Mouse (Mus musculus) hindbrain, embryonic 16.5 days (tissue): ENCODE measurements around the gene Arsa. TPM values are rescaled to one million over a fixed set of nuclear protein-coding genes. Genes with fewer than 3 reads are reported as not detected.
A peak's percentile ranks its signal among the peaks of the same experiment; 100 is the strongest.

Experiments used
- ATAC-seq: fragments of 200-750 bp; cut with Nextera tagmentation; 2 replicates; pipeline ENCODE4 v1.8.0; 2017; ENCODE audit warnings: moderate TSS enrichment, moderate library complexity
- H3K27ac ChIP-seq: fragments of 300-500 bp; sonication (generic); 2 replicates; pipeline ENCODE4 v1.5.1; 2014; ENCODE audit warnings: low read depth, mild to moderate bottlenecking, control low read depth, low read length, moderate library complexity
- H3K27me3 ChIP-seq: fragments of 300-500 bp; sonication (generic); replicated peaks from 2 replicates; pipeline ENCODE4 v1.6.1; 2014; ENCODE audit warnings: low read length; ENCODE audit not compliant: control insufficient read depth, insufficient read depth
- H3K36me3 ChIP-seq: fragments of 300-500 bp; sonication (generic); 2 replicates; pipeline ENCODE4 v1.6.1; 2014; ENCODE audit warnings: mild to moderate bottlenecking, low read length, moderate library complexity, mixed read lengths; ENCODE audit not compliant: control insufficient read depth, insufficient read depth
- H3K4me1 ChIP-seq: fragments of 300-500 bp; sonication (generic); 2 replicates; pipeline ENCODE4 v1.6.1; 2014; ENCODE audit warnings: low read depth, low read length; ENCODE audit not compliant: control insufficient read depth, insufficient read depth
- H3K4me2 ChIP-seq: fragments of 300-500 bp; sonication (generic); 2 replicates; pipeline ENCODE4 v1.6.1; 2014; ENCODE audit warnings: mild to moderate bottlenecking, low read length, control low read depth, moderate library complexity
- H3K4me3 ChIP-seq: fragments of 300-500 bp; sonication (generic); 2 replicates; pipeline ENCODE4 v1.5.1; 2014; ENCODE audit warnings: mild to moderate bottlenecking, low read length, control low read depth, moderate library complexity
- H3K9ac ChIP-seq: fragments of 300-500 bp; sonication (generic); 2 replicates; pipeline ENCODE4 v1.6.1; 2014; ENCODE audit warnings: low read depth, mild to moderate bottlenecking, control low read depth, low read length, moderate library complexity
- H3K9me3 ChIP-seq: fragments of 300-500 bp; sonication (generic); 2 replicates; pipeline ENCODE4 v1.6.1; 2014; ENCODE audit warnings: mild to moderate bottlenecking, low read length, moderate library complexity; ENCODE audit not compliant: control insufficient read depth
- WGBS: fragments of 180-500 bp; shearing (Covaris S2); extraction: QIAGEN DNeasy Blood & Tissue Kit; methylation state at CpG from one replicate; pipeline ENCODE4 v1.1.7; 2014; 5-methylcytosine and 5-hydroxymethylcytosine counted together
- polyA plus RNA-seq: library from polyadenylated mRNA; unstranded; fragments of >200 nt; fragmentation: Nextera tagmentation; extraction: Ambion mirVana; gene quantifications from 2 replicates; pipeline ENCODE4 v1.2.1, GENCODE M21; 2015

Arsa gene
- polyA plus RNA-seq, 1 experiment from 2014 or later, result 35.4 TPM

GRCm38 (mm10) chr15:89430341-89430740, 46.9 kb downstream of the Arsa start:
- ATAC-seq, result no peak
- Histone ChIP-seq H3K4me1 (peaks cover 11% of the 10 kb centered on the region), H3K36me3 (peaks cover 14% of the 10 kb centered on the region), H3K27me3 (no peaks in the 10 kb centered on the region), H3K4me2 (peak overlapping the region; percentile 95), H3K27ac (peak overlapping the region; percentile 92), H3K9ac (peak overlapping the region; percentile 88), H3K4me3 (peak overlapping the region; percentile 68), H3K9me3 (no peaks in the 10 kb centered on the region)
- WGBS, result 42% methylated on average over 6 of the region's 6 CpGs

- Histone ChIP-seq H3K9me3 (no peaks in the 10 kb centered on the region), H3K4me3 (peak within 1 kb of the TSS; percentile 68), H3K27me3 (no peaks in the 10 kb centered on the region), H3K4me1 (peaks cover 11% of the 10 kb centered on the region), H3K4me2 (peak within 1 kb of the TSS; percentile 95), H3K36me3 (peaks cover 14% of the 10 kb centered on the region), H3K9ac (peak within 1 kb of the TSS; percentile 88), H3K27ac (peak within 1 kb of the TSS; percentile 92)
- ATAC-seq, result peak; percentile 97
- WGBS, result under 1% methylated on average over 70 of the region's 70 CpGs
Measured at GRCm38 (mm10) chr15:89429352-89430221, 47.6 kb downstream of the Arsa start, which contains the start of the genes C730034F03Rik, Gm44502 and Chkb. C730034F03Rik (plus strand) TSS chr15:89429589. Gm44502 (minus strand) TSS chr15:89429696. Chkb (minus strand) TSS chr15:89429908.

- peak overlapping the region; percentile 88 for H3K9ac ChIP-seq
- ATAC-seq, result peak; percentile 51
- H3K36me3 ChIP-seq, result peaks cover 14% of the 10 kb centered on the region
- 5% methylated on average over 22 of the region's 22 CpGs for WGBS
- no peaks in the 10 kb centered on the region for H3K9me3 ChIP-seq
- H3K4me2 ChIP-seq, result peak overlapping the region; percentile 95
- H3K4me3 ChIP-seq, result peak overlapping the region; percentile 68
- H3K4me1 ChIP-seq, result peaks cover 11% of the 10 kb centered on the region
- H3K27me3 ChIP-seq, result no peaks in the 10 kb centered on the region
- peak overlapping the region; percentile 92 for H3K27ac ChIP-seq
Measured at GRCm38 (mm10) chr15:89428821-89429351, 48.3 kb downstream of the Arsa start.

- peaks cover 14% of the 10 kb centered on the region for H3K36me3 ChIP-seq
- no peak for ATAC-seq
- WGBS, result 84% methylated on average over 19 of the region's 19 CpGs
- peaks cover 11% of the 10 kb centered on the region for H3K4me1 ChIP-seq
- peak overlapping the region; percentile 68 for H3K4me3 ChIP-seq
- H3K27ac ChIP-seq, result no peak overlapping the region; the same call in 1 of the 2 replicates
- no peaks in the 10 kb centered on the region for H3K9me3 ChIP-seq
- H3K27me3 ChIP-seq, result no peaks in the 10 kb centered on the region
- H3K4me2 ChIP-seq, result peak overlapping the region; percentile 95
- H3K9ac ChIP-seq, result peak overlapping the region; percentile 88
Measured at GRCm38 (mm10) chr15:89428136-89428790, 49.0 kb downstream of the Arsa start.

GRCm38 (mm10) chr15:89426716-89427115, 50.5 kb downstream of the Arsa start:
- peaks cover 14% of the 10 kb centered on the region for H3K36me3 ChIP-seq
- no peak overlapping the region for H3K4me3 ChIP-seq
- no peaks in the 10 kb centered on the region for H3K27me3 ChIP-seq
- H3K27ac ChIP-seq, result no peak overlapping the region
- no peak overlapping the region for H3K9ac ChIP-seq
- H3K9me3 ChIP-seq, result no peaks in the 10 kb centered on the region
- no peak for ATAC-seq
- H3K4me2 ChIP-seq, result no peak overlapping the region
- peaks cover 11% of the 10 kb centered on the region for H3K4me1 ChIP-seq
- WGBS, result 93% methylated on average over 10 of the region's 10 CpGs

- no peaks in the 10 kb centered on the region for H3K9me3 ChIP-seq
- H3K4me1 ChIP-seq, result peaks cover 11% of the 10 kb centered on the region
- H3K4me2 ChIP-seq, result no peak within 1 kb of the TSS
- H3K27ac ChIP-seq, result no peak within 1 kb of the TSS
- H3K36me3 ChIP-seq, result peaks cover 14% of the 10 kb centered on the region
- H3K9ac ChIP-seq, result no peak within 1 kb of the TSS; the same call in 1 of the 2 replicates
- ATAC-seq, result no peak
- no peak within 1 kb of the TSS for H3K4me3 ChIP-seq
- WGBS, result 40% methylated on average over 6 of the region's 6 CpGs
- no peaks in the 10 kb centered on the region for H3K27me3 ChIP-seq
Measured at GRCm38 (mm10) chr15:89425711-89426121, 51.5 kb downstream of the Arsa start, which contains the start of gene Cpt1b. Cpt1b (minus strand) TSS chr15:89425863.

GRCm38 (mm10) chr15:89424621-89425020, 52.6 kb downstream of the Arsa start:
- no peak overlapping the region for H3K27ac ChIP-seq
- 83% methylated on average over 8 of the region's 8 CpGs for WGBS
- H3K4me3 ChIP-seq, result no peak overlapping the region
- ATAC-seq, result no peak
- H3K36me3 ChIP-seq, result peaks cover 18% of the 10 kb centered on the region
- no peak overlapping the region for H3K4me2 ChIP-seq
- H3K27me3 ChIP-seq, result no peaks in the 10 kb centered on the region
- no peaks in the 10 kb centered on the region for H3K9me3 ChIP-seq
- no peak overlapping the region for H3K9ac ChIP-seq
- peaks cover 8% of the 10 kb centered on the region for H3K4me1 ChIP-seq
